Mouse (Mus musculus) urinary bladder, adult 2 months (tissue): ENCODE measurements around the gene Cdk19. TPM values are rescaled to one million over a fixed set of nuclear protein-coding genes. Genes with fewer than 3 reads are reported as not detected.

ENCODE experiments used
- DNase-seq: peaks from one replicate; pipeline ENCODE4 v3.0.0; 2022; ENCODE audit warnings: low spot score
- polyA plus RNA-seq: library from polyadenylated mRNA; depleted of rRNA; stranded (reverse); fragments of >200 nt; gene quantifications from 2 replicates; pipeline ENCODE4 v1.2.3, GENCODE M21; 2012; rRNA removed

Cdk19 gene
- 14.6 and 17.0 TPM in 2 replicates for polyA plus RNA-seq

DNA sequence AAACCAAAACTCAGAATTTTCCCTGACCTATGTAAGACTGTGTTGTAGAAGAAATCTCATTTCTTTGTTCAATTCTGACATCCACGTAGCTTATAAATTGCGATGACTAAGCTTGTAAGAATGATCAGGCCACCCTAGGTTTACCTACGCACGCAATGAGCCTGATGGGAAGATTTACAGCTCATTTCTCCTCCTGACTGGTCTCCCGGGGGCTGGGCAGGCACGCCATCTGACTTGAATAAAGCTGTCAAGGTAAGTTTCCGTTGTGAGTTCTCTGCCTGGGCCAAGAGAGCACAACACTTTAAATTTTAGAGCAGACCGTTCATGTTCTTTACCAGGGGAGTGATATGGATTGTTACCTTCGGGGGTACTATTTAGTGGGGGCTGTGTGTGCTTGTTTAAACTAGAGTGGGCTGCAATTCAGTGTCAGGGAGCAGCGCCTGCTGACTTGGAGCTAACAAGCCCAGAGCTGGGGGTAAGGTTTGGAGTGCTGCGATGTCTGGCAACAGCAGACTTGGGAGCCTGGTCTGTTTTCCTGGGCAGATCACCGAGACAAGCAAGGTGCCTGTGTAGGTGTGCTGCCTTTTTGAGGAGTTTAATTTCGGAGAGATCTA, at the start of gene Cdk19:
TSS of gene Cdk19 (plus strand) at position 214 of the 614 bp plus-strand sequence.
- DNase-seq: no peak

GRCm38 (mm10) chr10:40292640-40293039, 46.7 kb upstream of the Cdk19 start:
- no peak for DNase-seq

- no peak for DNase-seq
Observed at GRCm38 (mm10) chr10:40300648-40301171, 38.7 kb upstream of the Cdk19 start.

GRCm38 (mm10) chr10:40301181-40302075, 37.9 kb upstream of the Cdk19 start:
- DNase-seq: peak; percentile 70

GRCm38 (mm10) chr10:40302140-40302985, 37.0 kb upstream of the Cdk19 start, which contains the start of gene Amd1:
TSS of gene Amd1 (minus strand) at chr10:40302186.
- peak; percentile 100 for DNase-seq

- DNase-seq: no peak
Observed at GRCm38 (mm10) chr10:40305989-40306388, 33.4 kb upstream of the Cdk19 start.

DNA sequence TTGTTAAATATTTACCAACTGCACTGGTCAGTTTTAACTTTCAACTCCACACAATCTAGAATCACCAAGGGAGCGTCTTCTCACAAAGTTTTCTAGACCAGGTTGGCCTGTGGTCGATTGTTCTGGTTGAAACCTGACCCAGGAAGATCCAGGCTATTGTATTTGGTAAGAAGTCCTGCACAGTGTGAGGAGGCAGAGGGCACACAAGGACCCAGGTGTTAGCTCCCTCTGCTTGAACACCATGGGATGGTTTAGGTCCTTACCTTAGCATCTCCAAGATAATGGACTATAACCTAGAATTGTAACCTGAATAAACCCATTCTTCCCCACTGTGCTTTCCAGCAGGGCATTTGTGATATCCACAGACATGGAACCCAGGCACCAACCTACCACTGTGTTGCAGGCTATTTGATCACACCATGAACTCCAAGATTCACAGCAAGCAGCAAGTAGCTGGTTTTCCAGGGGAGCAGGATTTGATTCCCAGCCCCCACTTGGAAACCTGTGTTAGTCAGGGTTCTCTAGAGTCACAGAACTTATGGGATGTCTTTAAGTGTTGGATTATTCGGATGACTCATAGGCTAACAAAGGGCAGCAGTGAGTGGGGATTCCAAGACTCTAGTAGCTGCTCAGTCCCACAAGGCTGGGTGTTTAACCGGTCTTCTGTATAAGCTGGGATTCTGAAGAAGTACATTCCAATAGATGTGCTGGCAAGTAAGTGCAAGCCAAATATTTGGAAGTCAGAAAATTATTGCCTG, 31.4 kb upstream of the Cdk19 start:
- DNase-seq: no peak

GRCm38 (mm10) chr10:40309884-40310635, 29.3 kb upstream of the Cdk19 start:
- DNase-seq: no peak

DNA sequence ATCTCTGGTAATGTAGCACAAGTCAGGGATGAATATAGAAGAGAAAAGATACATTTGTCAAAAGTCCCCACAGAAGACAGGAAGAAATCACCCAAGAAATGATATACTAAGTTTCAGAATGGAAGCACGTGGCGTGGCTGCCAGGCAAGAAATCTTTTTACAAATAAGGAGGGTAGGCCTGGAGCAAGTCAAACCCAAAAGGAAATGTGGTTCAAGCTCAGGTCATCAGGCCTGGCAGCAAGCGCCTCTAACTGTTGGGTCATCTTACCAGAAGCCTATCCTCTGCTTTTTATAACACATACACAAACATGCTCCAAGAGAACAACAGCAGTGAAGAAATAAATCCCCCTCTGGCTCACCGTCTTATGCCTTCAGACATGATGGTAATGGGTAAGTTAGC, 26.6 kb upstream of the Cdk19 start:
- no peak for DNase-seq

- no peak for DNase-seq
Observed at GRCm38 (mm10) chr10:40316841-40317585, 22.4 kb upstream of the Cdk19 start.

DNA sequence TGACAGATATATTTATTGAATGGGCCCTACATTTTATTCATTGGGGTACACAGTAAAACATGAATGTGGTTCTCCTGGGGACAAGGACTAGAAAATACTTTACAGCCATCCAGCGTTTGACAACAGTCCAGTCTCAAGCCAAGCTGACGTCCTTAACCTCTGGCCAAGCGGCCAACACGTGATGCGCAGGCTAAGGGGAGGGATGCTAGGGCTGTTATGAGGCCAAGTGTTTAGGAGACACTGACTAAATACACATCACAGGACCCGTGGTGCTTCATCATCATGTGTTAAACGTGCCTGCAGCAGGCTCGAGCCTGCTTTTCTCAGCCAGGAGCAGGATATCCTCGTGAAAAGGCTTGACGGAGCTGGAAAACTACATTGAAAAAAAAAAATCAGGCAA, 19.1 kb upstream of the Cdk19 start:
- DNase-seq: no peak

DNA sequence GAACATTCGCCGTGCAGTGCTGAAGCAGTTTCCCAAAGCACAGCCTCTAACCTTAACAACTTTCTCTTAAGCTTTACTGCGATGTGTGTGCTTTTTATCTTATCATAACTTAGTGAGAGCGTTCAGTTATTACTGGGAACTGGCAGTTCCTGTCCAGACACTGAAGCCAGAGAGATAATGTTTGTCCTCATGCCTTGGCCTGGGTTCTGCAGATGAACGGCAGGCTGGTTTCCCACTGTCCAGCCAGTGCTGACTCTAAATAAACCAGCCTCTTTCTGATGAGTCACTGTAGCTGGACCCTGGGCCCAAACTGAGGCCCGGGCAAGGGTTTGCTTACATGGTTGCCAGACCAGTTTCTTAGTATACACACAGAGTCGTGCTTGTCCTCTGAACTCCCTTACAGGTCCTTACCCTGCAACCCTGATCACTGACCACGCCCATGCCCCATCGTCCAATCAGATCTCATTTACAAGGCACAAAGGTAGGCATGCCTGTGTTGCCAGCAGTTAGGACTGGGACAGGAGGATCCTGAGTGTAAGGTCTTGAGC, 11.3 kb upstream of the Cdk19 start:
- peak; percentile 38 for DNase-seq

- DNase-seq: no peak
Observed at GRCm38 (mm10) chr10:40330262-40330661, 9.1 kb upstream of the Cdk19 start.

DNA sequence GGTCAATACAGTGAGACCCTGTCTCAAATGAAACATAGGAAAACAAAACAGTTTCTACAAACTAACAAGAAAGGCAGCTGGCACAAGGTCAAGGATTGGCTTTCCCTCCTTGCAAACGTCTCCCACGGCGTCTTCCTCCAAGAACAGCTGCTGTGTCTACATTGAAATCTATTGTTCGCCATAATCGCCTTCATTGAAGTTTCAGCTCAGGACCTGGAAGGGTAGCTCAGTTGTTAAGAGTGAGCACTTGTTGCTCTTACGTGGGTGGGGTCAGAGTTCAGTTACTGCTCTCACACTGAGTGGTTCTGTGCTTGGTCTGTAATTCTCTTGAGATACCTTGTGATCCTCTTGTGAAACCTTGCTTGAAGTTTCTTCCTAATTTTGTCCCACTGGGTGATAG, 6.5 kb upstream of the Cdk19 start:
- no peak for DNase-seq

GRCm38 (mm10) chr10:40342036-40342435, 2.7 kb downstream of the Cdk19 start:
- DNase-seq: no peak

DNA sequence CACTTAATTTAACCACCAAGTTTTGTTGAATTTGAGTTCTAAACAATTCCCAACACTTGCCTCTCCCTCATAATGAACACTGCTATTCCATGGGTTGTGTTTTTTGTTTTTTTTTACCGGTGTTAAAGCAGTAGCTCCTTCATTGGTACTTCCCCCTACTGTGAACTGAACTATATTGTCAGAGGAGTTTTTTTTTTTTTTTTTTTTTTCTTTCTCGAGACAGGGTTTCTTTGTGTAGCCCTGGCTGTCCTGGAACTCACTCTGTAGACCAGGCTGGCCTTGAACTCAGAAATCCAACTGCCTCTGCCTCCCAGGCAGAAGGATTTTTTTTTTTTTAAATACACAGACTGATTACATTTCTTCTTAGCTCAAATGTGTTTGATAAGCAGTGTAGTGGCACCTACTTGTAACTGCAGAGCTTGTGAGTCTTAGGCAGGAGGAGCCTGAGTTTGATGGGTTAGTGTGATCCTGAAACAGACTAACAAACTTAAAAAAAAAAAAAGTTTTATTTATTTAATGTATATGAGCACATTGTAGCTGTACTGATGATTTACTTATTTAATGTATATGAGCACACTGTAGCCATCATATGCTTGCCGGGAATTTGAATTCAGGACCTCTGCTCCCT, 7.5 kb downstream of the Cdk19 start:
- no peak for DNase-seq

- DNase-seq: no peak
Observed at GRCm38 (mm10) chr10:40347461-40347954, 8.1 kb downstream of the Cdk19 start.
